Mouse (Mus musculus): ENCODE results near the gene Calm1. TPM values are rescaled to one million over a fixed set of nuclear protein-coding genes. Genes with fewer than 3 reads are reported as not detected.

Calm1 gene
- polyA plus RNA-seq, 2 experiments from 2014 or later, result 1,192 to 2,031 TPM

- no peak for ATAC-seq
Measured at GRCm38 (mm10) chr12:100226073-100226472, 26.8 kb downstream of the Calm1 start.

- no peak for ATAC-seq
Measured at GRCm38 (mm10) chr12:100226621-100227020, 27.4 kb downstream of the Calm1 start.

- peak; percentile 51 for ATAC-seq
Measured at GRCm38 (mm10) chr12:100228041-100228725, 28.9 kb downstream of the Calm1 start.

DNA sequence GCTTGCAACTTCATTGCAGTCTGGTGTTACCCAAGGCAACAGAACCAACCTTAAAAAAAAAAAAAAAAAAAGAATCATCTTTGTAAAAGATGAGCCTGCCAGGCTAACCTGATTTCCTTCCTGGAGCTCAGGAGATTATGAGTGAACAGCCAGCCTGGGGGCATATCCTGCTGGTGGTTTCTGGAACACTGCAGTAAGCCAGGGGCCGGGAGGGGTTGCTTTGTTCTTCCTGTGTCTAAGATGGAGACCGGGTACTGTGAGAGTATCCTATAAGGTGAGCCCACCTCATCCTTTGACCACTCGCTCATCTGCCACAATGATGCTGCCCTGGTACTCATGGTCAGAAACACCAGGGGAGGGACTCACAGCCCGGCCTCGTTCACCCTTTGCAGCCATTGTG is 35.0 kb downstream of the Calm1 start:
- no peak for ATAC-seq

GRCm38 (mm10) chr12:100234919-100235318 is 35.7 kb downstream of the Calm1 start:
- no peak for ATAC-seq

DNA sequence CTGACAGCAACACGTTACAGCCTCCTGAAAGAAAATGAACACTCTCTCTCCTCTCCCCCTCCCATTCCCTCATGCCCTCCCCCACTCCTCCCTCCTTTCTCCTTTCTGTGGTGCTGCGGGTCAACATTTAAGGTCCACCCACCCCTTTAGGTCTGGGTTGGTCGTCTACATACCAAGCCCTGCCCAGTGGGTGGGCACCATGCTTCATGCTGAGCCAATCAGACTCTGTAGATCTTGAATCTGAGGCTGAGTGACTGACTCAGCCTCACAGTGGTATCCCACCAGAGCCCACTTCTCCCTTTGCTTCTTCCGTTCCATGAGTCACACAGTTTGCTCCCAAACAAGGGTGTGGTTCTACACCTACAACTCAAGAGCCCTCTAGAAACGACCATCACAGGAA is 36.2 kb downstream of the Calm1 start:
- ATAC-seq, result no peak

GRCm38 (mm10) chr12:100239404-100239803 is 40.2 kb downstream of the Calm1 start:
- no peak for ATAC-seq

DNA sequence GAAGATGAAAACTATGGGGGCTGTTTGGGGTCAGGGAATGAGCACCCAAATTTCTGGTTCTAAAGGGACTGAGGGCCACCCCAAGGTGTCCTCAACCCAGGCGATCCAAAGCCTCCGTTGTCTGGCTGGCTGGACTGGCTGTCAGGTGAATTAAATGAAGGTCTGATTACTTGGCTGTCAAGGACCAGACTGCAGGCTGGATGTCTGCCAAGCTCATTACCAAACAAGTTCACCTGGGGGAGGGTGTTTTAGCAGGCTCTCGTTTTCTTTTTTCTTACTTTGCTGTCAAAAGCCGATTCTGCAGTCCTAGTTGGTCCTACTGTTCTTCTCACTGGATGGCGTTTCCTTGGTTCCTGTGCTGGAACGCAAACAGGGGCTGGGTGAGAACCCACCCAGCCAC is 40.6 kb downstream of the Calm1 start:
- ATAC-seq, result no peak

DNA sequence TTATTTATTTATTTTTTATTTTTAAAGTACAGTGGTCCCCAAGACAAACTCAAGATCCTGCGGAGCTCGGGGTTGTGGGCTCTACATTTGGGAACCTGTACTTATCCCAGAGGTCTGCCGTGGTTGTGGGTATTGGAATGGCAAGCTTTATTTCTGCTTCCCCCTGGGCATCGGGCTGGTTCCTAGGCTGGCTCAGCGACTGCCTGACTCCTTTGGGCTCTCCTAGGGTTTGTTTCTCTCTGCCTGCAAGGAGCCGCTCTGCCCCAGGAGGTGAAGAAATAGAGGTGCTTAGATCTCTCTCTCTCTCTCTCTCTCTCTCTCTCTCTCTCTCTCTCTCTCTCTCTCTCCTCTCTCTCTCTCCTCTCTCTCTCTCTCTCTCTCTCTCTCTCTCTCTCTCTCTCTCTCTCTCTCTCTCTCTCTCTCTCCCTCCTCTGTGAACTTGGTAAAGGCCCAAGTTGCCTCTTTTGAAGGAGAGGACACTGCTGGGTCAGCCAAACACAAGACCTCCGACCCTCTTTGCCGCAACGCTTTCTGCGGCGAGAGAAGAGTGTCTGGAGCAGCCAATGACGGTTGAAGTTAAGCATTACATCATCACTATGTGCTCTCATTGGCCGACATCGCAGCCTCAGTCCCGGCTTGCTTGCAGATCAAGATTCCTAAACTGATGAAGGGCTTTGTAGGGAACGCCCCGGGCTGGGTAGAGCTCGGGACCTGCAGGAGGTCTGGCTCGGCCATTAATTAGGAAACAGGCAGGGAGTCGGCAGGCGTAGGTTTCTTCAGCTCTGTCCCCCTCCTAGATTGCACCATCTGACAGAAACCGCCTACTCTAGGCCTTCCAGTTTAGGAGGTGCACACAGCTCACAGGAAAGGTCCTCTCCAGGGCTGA is 42.9 kb downstream of the Calm1 start:
- ATAC-seq, result no peak

- no peak for ATAC-seq
Measured at GRCm38 (mm10) chr12:100244580-100244979, 45.3 kb downstream of the Calm1 start.

DNA sequence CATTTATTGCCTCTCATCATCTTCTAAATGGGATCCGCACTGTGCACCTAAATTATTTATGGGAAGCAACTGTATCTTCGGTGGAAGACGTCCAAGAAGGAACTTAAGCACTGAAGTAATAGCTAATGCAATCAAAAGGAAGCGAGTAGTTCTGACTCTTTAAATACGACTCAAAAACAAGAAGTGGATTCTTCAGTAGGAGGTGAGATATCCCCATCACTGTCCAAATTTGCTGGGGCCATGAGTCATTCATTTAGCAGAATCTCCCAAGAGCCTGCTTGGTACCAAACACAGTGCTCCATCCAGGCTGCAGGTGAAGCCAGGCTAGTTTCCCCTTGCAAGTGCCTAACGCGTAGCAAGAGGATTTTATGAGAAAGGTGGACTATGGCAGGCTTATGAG is 49.9 kb downstream of the Calm1 start:
- ATAC-seq, result no peak

GRCm38 (mm10) chr12:100254471-100254870 is 55.2 kb downstream of the Calm1 start:
- ATAC-seq, result no peak

DNA sequence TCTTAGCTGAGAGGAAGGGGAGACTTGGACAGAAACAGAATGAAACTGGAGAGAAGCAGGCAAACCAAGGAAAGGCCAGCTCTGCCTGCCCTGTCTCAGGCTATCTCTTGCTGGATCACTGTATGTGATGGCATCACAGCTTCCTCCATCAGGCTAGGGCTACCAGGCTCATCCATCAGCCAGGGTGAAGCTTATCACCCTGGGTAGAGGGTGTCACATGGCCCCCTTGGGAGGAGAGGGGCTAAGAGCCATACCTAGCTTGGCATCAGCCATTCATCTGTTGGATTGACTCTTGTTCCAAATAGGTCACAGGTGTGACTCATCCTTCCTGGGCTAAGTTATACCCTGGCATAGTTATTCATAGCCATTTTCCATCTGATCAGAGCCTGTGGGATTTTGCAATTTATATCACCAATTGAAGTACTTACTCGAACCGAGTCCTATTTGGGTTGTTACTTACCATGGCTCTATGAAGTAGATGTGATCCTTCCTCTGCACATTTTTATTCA is 56.3 kb downstream of the Calm1 start:
- ATAC-seq, result no peak

GRCm38 (mm10) chr12:100257779-100258178 is 58.5 kb downstream of the Calm1 start:
- ATAC-seq, result no peak

Other genes with a start within 250 kb of the Calm1 start
- not detected for gene Kcnk13, start 234.9 kb upstream of the Calm1 start, polyA plus RNA-seq (2017; shearing (Covaris generic))
- gene Psmc1, start 89.3 kb upstream of the Calm1 start, polyA plus RNA-seq (2017; shearing (Covaris generic)), result 100 to 1,000 TPM; 190 to 201 TPM
- 10 to 100 TPM; 12.6 to 23.3 TPM for gene Nrde2, start 39.8 kb upstream of the Calm1 start, polyA plus RNA-seq (2017; shearing (Covaris generic))